Mouse (Mus musculus): ENCODE data around the gene Prr14.
"Not testable (repeated sequence)": the region's sequence is repeated elsewhere in the genome, so short reads cannot be mapped to it uniquely, and the experiment has no call there.

The Prr14 gene

GRCm38 (mm10) chr7:127459311-127459710 is at the start of gene Prr14:
TSS of gene Prr14 (plus strand) at chr7:127459611.
- DNase-seq, result not testable (repeated sequence)

DNA sequence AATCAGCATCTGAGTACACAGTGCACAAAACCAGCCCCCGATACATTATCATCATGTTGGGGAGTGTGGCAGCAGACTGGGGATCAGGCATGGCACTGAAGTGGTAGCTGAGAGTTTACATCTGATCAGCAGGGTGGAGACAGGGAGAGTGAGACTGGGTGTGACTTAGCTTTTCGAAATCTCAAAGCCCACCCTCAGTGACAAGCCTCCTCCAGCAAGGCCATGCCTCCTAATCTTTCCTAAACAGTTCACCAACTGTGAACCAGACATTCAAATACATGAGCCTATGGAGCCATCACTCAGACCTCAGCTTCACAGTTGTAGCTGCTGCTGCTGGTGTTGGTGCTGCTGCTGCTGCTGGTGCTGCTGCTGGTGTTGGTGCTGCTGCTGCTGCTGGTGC is 48.0 kb upstream of the Prr14 start:
- no peak for DNase-seq

DNA sequence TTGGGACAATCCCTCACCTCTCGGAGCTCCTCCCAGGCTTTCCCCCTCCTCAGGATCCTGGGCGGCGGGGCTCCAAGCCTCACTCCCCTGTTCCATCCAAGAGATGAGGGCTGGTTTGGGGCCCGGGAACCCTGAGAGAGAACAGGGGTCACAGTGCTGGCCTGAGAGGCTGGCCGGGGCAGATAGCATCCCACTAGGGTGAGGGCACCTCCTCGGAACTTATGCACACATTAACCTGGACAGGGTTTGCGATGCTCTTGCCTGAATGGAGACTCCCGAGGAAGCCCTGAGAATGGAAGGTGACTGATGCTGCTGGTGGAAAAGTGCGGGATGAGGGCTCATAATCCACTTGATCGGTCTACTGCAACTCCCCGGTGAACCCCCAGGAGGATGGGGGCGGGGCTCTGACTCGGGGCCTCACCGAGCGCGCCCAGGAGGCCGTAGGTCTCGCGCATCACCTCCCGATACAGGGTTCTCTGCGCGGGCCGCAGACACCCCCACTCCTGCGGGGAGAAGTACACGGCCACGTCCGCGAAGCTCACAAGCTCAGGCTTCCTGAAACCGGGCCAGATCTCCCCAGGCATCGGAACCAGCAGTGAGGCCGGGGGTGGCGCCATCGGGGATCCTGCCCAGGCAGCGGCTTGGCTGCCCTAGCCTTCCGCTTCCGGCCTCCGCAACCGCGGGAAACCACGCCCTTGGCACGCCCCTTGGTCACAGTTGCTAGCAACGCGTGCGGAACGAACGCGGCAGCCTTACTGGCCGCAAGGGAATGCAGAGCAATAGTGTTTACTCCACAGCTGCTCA is 37.8 kb upstream of the Prr14 start, which contains the start of gene Zfp688:
Zfp688 (minus strand) TSS at position 681 of the 804 bp plus-strand sequence.
- DNase-seq, result peak; percentile 97 to 99

- DNase-seq, result peak; percentile 59 to 64
These were observed 37.2 kb upstream of the Prr14 start for GRCm38 (mm10) chr7:127422247-127422646.

- DNase-seq, result peak; percentile 63 to 69
These were observed 34.1 kb upstream of the Prr14 start for GRCm38 (mm10) chr7:127425291-127425690.

DNA sequence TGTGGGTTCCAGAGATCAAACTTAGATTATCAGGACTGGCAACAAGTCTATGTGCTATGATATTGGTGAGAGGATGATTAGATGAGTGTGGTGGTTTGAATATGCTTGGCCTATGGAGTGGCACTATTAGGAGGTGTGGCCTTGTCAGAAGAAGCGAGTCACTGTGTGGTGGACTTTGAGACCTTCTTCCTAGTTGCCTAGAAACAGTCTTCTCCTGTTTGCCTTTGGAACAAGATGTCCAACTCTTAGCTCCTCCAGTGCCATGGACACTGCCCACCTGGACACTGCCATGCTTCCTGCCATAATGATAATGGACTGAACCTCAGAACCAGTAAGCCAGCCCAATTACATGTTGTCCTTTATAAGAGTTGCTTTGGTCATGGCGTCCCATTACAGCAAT is 33.5 kb upstream of the Prr14 start:
- DNase-seq, result peak; percentile 55 to 68

- DNase-seq, result peak; percentile 67 to 68
These were observed 33.1 kb upstream of the Prr14 start for GRCm38 (mm10) chr7:127426354-127426753.

GRCm38 (mm10) chr7:127435206-127435605 is 24.2 kb upstream of the Prr14 start:
- no peak for DNase-seq

DNA sequence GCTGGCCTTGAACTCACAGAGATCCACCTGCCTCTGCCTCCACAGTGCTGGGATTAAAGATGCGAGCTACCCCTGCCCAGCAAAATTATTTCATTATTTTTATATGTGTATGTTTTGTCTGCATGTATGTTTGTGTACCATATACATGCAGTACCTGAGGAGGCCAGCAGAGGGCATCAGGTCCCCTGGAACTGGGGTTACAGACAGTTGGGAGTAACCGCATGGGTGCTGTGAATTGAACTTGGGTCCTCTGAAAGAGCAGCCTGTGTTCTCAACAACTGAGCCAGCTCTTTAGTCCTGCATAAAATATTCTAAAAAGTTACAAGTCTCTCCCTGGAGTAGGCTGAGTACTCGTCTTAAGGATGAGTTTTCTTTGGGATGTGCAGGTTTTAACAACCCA is 21.7 kb upstream of the Prr14 start:
- DNase-seq, result peak in 1 of 2 experiments; percentile 35

GRCm38 (mm10) chr7:127443976-127444375 is 15.4 kb upstream of the Prr14 start:
- peak; percentile 57 to 73 for DNase-seq

GRCm38 (mm10) chr7:127448521-127449300 is 10.7 kb upstream of the Prr14 start, which contains the start of gene Zfp689:
TSS of gene Zfp689 (minus strand) at chr7:127449158.
- DNase-seq, result peak; percentile 94 to 98

- no peak for DNase-seq
These were observed 9.4 kb upstream of the Prr14 start for GRCm38 (mm10) chr7:127449966-127450365.

DNA sequence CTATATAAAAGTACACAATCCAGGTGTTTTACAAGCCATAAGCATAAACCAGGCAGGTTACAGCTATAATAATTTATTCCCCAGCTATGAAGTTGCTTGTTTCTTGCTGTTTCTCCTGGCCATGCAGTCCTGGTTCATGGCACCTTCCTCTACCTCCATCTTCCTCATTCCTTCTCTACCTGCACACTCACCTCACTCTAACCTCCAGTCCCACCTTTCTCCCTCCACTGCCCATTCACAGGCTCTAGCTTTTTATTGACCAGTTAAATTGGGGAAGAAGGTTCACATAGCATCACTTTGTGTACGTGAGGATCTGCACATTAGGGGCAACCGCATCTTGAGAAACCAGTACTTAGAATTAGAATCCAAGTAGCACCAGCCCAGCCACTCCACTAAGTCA is 6.4 kb upstream of the Prr14 start:
- DNase-seq, result no peak

DNA sequence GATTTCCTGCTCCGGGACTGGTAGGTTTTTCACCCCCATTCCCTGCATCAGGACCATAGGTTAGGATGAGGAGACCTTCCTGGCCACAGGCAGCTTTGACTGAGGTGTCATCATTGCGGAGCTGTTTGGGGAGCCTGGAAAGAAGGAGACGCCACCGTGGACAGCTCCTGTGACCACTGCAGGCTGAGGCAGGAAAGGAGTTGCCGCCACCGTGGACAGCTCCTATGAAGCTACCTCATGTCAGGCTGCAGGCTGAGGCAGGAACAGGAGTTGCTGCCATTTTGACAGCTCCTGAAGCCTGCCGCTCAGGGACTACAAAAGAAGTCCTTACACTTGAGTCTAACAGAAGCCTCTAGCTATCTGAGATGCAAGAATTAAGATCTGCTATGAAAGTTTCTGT is 4.5 kb upstream of the Prr14 start:
- peak in 1 of 2 experiments; percentile 19 for DNase-seq

DNA sequence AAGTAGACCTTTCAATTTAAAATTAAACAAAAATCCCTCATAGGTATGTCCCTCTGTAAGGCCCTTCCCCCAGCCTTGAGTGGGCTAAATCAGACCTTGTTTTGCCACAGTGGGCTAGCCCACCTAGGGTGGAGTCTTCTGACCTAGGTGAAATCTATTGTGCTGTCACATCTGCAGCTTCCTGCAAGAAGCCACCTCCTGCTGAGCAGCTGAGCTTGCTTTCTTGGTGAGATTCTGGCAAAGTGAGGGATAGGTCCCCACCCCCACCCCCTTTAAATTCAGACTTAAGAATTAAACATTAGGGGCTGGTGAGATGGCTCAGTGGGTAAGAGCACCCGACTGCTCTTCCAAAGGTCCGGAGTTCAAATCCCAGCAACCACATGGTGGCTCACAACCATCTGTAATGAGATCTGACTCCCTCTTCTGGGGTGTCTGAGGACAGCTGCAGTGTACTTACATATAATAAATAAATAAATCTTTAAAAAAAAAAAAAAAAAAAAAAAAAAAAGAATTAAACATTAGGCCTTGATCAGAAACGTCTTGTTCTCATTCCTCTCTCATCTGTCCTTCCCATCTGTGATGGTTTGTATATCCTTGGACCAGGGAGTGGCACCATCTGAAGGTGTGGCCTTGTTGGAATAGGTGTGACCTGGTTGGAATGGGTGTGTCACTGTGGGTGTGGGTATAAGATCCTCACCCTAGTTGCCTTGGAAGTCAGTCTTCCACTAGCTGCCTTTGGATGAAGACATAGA is 864 bp upstream of the Prr14 start:
- DNase-seq, result not testable (repeated sequence)

DNA sequence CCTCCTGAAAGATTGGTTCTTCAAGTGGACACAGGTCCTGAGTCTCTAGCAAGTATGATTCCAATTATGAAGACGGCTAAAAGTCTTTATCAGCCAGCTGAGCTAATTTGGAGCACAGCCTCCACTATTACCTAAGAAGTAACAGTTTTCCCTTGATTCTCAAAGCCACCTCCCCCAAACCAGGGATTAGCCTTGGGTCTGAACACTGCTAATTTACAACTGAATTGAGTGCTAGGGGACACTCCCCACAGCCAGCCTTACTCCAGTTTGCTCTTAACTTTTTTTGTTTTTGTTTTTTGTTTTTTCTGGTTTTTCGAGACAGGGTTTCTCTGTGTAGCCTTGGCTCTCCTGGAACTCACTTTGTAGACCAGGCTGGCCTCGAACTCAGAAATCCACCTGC is 5.8 kb downstream of the Prr14 start:
- no peak for DNase-seq

- not testable (repeated sequence) for DNase-seq
These were observed 6.3 kb downstream of the Prr14 start for GRCm38 (mm10) chr7:127465670-127466069.

DNA sequence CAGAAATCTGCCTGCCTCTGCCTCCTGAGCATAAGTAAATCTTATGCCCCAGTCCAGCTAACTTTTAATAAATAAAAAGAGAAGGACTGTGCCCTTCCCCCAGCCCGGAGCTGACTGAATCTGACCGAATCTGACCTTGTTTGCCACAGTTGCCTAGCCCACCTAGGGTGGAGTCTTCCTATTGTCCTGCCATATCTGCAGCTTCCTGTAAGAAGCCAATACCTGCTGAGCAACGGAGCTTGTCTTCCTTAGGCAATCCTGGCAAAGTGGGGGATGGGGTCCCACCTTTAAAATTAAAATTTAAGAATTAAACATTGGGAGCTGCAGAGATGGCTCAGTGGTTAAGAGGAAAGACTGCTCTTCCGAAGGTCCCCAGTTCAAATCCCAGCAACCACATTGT is 7.2 kb downstream of the Prr14 start:
- no peak for DNase-seq

DNA sequence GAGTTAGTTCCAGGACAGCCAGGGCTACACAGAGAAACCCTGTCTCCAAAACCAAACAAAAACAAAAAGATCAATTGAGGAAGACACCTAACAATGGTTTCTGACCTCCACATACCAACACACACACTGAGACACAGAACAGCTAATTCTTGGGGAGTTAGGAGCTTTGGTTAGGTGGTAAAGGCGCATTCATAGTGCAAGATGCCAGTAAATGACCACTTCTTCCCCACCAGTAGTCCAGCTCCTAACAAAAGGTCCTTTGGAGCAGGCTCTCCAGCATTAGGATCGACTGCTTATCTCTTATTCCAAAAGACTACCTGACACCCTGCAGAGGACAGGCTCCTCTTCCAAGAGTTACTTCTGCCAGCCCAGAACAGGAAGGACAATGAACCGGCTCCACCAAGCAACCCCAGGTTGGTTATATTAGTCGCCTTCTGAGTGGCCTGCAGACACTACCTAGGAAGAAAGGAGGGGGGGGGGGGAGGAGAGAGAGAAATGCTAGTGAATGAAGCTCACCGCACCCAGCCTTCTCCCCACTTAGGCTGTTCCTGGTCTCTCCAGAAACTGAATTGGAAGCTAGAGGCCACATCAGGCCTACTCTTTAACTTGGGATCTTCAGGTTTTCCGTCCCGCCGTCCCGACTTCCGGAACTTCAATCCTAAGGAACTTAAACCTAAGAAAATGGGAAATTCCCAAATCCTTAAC is 10.8 kb downstream of the Prr14 start:
- DNase-seq, result peak; percentile 39 to 51

GRCm38 (mm10) chr7:127470743-127471645 is 11.6 kb downstream of the Prr14 start:
- peak; percentile 93 to 97 for DNase-seq

- peak in 1 of 2 experiments; percentile 74 for DNase-seq
These were observed 12.2 kb downstream of the Prr14 start for GRCm38 (mm10) chr7:127471646-127472010.
